Mouse (Mus musculus): ENCODE results near the gene Dmwd.

DNA sequence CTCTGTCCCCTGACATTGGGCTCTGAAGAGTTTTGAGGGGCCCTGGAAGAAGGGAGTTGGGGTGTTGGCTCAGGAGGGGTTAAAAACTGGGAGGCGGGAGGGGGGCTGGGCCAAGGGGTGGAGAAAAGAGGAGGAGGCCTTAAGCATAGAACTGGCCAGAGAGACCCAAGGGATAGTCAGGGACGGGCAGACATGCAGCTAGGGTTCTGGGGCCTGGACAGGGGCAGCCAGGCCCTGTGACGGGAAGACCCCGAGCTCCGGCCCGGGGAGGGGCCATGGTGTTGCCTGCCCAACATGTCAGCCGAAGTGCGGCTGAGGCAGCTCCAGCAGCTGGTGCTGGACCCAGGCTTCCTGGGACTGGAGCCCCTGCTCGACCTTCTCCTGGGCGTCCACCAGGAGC lies 7.7 kb downstream of the Dmwd start, which contains the start of gene Dmpk:
- no peak for TF ChIP-seq CTCF (IDR thresholded peaks at IDR 0.05; ENCODE audit: extremely low read depth, insufficient read length, insufficient replicate concordance, low read depth, low read length)
- TF ChIP-seq POLR2A (IDR thresholded peaks at IDR 0.05; ENCODE audit: low read depth, low read length) = no peak; the same call in 1 of the 2 replicates

Data from small intestine, adult 2 months (tissue).